Mouse (Mus musculus): ENCODE results near the gene Ugt1a9. TPM values are rescaled to one million over a fixed set of nuclear protein-coding genes. Genes with fewer than 3 reads are reported as not detected.

Gene Ugt1a9
- polyA plus RNA-seq, 1 experiment from 2014 or later: not detected

DNA sequence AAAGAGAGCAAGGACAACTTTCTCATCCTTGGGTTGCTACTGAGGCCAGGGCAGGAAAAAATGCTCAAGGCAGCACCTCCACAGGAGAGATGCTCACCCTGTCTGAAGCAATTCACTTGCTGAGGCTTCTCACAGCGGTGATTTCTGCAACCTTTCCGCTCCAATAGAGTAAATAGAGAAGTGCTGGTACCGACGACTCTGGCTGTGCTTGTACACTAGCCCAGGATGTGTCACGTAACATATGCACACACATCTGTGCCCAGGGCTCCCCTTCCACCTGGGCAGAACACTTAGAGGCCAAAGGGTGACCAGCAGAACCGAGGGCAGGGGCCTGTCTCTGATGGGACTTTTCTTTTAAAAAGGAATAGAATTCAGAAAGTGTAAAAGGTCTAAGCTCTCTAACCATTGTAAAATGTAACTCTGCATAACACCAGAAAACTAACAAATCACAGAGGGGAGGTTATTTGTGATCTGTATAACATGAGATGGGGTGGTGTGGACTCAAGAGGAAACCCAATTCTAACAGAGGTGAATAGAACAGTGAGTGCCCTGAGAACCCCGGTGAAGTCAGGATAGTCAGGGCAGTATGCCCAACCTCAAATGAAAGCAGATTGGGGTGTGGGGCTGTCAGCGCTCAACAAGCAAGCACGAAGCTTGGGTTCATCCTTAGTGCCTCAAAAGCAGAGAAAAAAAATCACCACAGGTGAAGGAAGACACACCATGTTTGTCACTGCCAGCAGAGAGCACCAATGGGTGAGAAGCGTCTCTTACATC, 190.2 kb downstream of the Ugt1a9 start:
- peaks cover 50% of the 10 kb centered on the region for H3K9me3 ChIP-seq
- no peak for ATAC-seq (ENCODE audit: low FRiP score, low read depth)
- no peak overlapping the region for H3K4me2 ChIP-seq (replicated peaks)
- H3K36me3 ChIP-seq: peaks cover 67% of the 10 kb centered on the region
- H3K4me3 ChIP-seq: no peak overlapping the region
- H3K4me1 ChIP-seq: peaks cover 3% of the 10 kb centered on the region; the same call in 1 of the 2 replicates
- no peak overlapping the region for H3K27ac ChIP-seq
- no peaks in the 10 kb centered on the region for H3K27me3 ChIP-seq
- H3K9ac ChIP-seq: no peak overlapping the region
- WGBS: 83% methylated on average over 10 of the region's 10 CpGs

DNA sequence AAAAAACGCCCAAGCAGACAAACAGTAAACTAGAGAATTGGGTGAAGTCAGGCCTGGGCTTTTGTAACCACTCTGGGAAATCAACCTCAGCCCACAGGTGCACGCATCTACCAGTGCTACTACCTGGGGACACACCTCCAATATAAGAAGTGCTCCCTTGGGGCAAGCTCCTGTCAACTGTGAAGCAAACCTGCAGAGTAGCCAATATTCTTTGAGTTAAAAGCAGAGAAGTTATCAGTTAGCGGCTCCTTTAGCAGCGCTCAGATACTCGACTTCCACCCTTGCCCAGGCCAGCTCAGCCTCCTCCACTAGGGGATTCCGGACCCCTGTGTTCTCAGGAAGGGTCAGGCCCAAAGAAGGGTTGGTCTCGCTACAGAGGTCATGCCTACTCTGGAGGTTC, 191.1 kb downstream of the Ugt1a9 start:
- peaks cover 3% of the 10 kb centered on the region; the same call in 1 of the 2 replicates for H3K4me1 ChIP-seq
- peaks cover 76% of the 10 kb centered on the region for H3K36me3 ChIP-seq
- H3K27ac ChIP-seq: no peak overlapping the region
- whole genome bisulfite sequencing: 87% methylated on average over 7 of the region's 7 CpGs
- no peaks in the 10 kb centered on the region for H3K27me3 ChIP-seq
- no peak overlapping the region for H3K9ac ChIP-seq
- peaks cover 42% of the 10 kb centered on the region for H3K9me3 ChIP-seq
- no peak overlapping the region for H3K4me2 ChIP-seq (replicated peaks)
- ATAC-seq (ENCODE audit: low FRiP score, low read depth): no peak
- no peak overlapping the region for H3K4me3 ChIP-seq

DNA sequence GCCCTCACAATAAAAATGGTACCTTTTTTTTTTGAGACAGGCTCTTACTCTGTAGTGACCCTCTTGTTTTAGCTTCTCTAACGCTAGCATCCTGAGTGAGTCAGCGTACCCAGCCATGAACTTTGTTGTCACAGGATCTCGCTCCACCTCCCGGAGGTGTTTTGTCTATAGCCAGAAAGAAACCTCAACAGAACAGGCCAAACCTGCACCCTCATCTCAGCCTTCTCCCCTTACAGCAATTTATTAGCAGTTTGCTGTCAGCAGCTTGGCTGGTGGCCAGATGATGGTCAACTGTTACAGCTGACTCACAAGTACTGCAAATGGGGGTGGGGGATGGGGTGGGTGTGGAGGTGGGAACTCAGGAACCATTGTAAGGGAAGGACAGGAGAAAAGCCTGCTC, 191.7 kb downstream of the Ugt1a9 start:
- Histone ChIP-seq H3K36me3 (peaks cover 82% of the 10 kb centered on the region), H3K9ac (no peak overlapping the region), H3K4me2 (replicated peaks) (no peak overlapping the region), H3K27me3 (no peaks in the 10 kb centered on the region), H3K9me3 (peaks cover 36% of the 10 kb centered on the region), H3K4me3 (no peak overlapping the region), H3K27ac (no peak overlapping the region), H3K4me1 (peaks cover 3% of the 10 kb centered on the region; the same call in 1 of the 2 replicates)
- ATAC-seq (ENCODE audit: low FRiP score, low read depth): 0 out of 2 replicates have a peak, but pooled peaks have one; percentile 0
- 79% methylated on average over 4 of the region's 4 CpGs for WGBS

DNA sequence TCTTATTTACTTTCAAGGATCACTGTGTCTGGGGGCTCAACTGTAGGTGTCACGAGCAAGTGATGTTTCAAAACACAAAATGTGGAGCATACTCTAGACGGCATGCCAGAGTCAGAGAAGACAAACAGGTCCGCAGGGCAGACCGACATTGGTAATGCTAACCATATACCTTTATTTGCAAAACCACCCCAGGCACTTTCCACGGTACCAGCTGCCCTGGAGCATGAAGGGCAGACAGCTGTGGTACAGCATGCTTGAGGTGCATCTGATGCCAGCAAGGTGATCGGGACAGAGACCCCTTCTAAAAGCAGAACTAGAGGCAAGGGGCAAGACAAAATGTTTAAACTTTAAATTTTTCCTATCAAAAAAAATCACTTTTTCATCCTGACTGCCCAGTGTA, 192.4 kb downstream of the Ugt1a9 start:
- ATAC-seq (ENCODE audit: low FRiP score, low read depth): no peak
- H3K9me3 ChIP-seq: peaks cover 29% of the 10 kb centered on the region

DNA sequence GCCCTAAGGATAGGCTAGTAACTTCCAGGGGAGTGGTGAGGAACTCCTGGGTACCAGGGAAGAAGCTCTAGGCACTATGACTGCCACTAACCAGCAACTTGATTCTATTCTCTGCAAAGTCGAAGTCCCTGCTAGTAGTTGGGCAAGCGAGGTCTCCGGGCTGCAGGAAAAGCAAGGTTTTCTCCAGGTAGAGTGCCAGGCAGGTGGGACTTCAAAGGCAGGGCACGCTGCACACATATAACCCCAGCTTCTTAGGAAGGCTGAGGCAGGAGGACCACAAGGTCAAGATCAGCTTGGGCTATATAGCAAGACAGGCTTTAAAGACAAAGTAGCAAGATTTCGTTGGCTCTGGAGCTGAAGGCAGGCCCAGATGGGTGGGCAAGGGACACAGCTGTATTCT, 193.2 kb downstream of the Ugt1a9 start:
- peaks cover 25% of the 10 kb centered on the region; the same call in 1 of the 2 replicates for H3K9me3 ChIP-seq
- H3K4me3 ChIP-seq: no peak overlapping the region
- H3K9ac ChIP-seq: no peak overlapping the region
- 90% methylated on average over 5 of the region's 5 CpGs for WGBS
- H3K27me3 ChIP-seq: no peaks in the 10 kb centered on the region
- no peak for ATAC-seq (ENCODE audit: low FRiP score, low read depth)
- H3K36me3 ChIP-seq: peaks cover 97% of the 10 kb centered on the region
- no peak overlapping the region for H3K27ac ChIP-seq
- H3K4me1 ChIP-seq: peaks cover 3% of the 10 kb centered on the region; the same call in 1 of the 2 replicates
- H3K4me2 ChIP-seq (replicated peaks): no peak overlapping the region

More for the DNA sequence above, 192.4 kb downstream of the Ugt1a9 start:
- Histone ChIP-seq H3K27ac (no peak overlapping the region), H3K36me3 (peaks cover 89% of the 10 kb centered on the region), H3K4me3 (no peak overlapping the region), H3K9ac (no peak overlapping the region), H3K4me2 (replicated peaks) (no peak overlapping the region), H3K27me3 (no peaks in the 10 kb centered on the region), H3K4me1 (peaks cover 3% of the 10 kb centered on the region; the same call in 1 of the 2 replicates)
- 74% methylated on average over 6 of the region's 6 CpGs for WGBS

DNA sequence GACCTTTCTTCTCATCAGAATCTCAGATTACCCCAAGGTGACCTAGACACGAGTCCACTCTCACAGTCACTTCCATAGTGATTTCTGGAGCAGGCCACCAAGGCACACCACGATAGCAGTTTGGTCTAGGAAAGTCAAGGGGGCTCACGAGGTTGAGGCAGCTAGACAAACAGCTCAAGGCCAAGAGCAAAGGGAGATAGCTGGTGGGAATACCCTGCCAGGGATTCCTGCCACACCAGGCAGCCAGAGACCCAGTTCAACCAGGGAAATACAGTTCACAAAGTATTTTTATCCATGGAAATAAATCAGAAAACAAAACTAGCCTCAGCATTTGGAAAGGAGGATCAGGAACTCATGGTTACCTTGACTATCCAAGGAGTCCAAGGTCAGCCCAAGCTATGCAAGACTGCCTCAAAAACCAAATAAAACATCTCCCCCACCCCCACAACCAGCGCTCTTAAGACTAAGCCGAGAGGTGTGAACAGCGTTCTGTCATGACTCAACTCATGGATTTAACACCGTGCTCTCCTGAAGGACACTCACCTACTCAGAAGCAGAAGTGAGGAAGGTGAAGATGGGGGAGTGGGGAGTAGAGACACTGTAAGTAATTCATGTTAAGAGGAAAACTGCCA, 193.8 kb downstream of the Ugt1a9 start:
- peaks cover 100% of the 10 kb centered on the region for H3K36me3 ChIP-seq
- peaks cover 3% of the 10 kb centered on the region; the same call in 1 of the 2 replicates for H3K4me1 ChIP-seq
- no peak overlapping the region for H3K27ac ChIP-seq
- no peaks in the 10 kb centered on the region for H3K27me3 ChIP-seq
- ATAC-seq (ENCODE audit: low FRiP score, low read depth): no peak
- peaks cover 19% of the 10 kb centered on the region; the same call in 1 of the 2 replicates for H3K9me3 ChIP-seq
- no peak overlapping the region for H3K4me3 ChIP-seq
- 88% methylated on average over 7 of the region's 7 CpGs for WGBS
- H3K4me2 ChIP-seq (replicated peaks): no peak overlapping the region
- H3K9ac ChIP-seq: no peak overlapping the region

DNA sequence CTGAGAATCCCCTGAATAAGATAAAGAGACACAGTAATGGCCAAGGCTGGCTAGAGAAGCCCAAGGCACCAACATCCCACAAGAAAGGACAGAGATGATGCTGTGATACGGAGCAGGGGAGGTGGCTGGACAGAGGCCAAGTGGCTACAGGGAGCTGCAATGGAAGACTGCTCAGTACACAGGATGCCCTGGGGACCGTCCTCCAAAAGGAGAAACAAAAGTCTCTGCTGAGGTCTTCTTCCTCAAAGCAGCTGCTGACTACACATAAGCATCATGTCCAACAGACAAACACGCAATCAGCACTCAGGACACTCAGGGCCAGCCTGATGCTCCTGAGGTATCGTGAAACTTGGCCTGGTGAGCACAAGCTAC, 194.3 kb downstream of the Ugt1a9 start:
- Histone ChIP-seq H3K4me1 (peaks cover 3% of the 10 kb centered on the region; the same call in 1 of the 2 replicates), H3K4me2 (replicated peaks) (no peak overlapping the region), H3K9me3 (peaks cover 19% of the 10 kb centered on the region; the same call in 1 of the 2 replicates), H3K9ac (no peak overlapping the region), H3K4me3 (no peak overlapping the region), H3K27ac (no peak overlapping the region), H3K36me3 (peaks cover 100% of the 10 kb centered on the region), H3K27me3 (no peaks in the 10 kb centered on the region)
- 80% methylated on average over 4 of the region's 4 CpGs for WGBS
- no peak for ATAC-seq (ENCODE audit: low FRiP score, low read depth)

DNA sequence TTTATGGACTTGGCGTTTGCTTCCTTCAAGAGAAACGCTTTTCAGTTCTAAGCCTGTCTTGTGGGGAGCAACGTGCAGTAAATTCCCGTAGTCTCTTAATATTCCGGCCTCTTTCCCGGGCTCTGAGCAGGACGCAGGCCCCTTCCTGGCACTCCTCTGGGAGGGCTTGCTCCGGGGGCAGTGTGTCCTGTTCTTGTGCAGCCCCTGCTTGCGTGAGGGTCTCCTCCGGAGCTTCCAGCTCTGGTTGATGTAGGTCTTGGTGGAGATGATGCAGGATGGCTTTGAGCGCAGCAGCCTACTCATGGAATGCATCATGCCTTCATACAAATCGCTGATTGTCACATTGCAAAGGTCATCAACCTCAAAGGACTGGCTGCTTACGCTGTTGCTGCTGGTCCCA, 195.5 kb downstream of the Ugt1a9 start:
- Histone ChIP-seq H3K27me3 (no peaks in the 10 kb centered on the region), H3K27ac (no peak overlapping the region), H3K9ac (no peak overlapping the region), H3K4me3 (no peak overlapping the region), H3K9me3 (peaks cover 13% of the 10 kb centered on the region; the same call in 1 of the 2 replicates), H3K36me3 (peaks cover 91% of the 10 kb centered on the region), H3K4me2 (replicated peaks) (no peak overlapping the region), H3K4me1 (peaks cover 3% of the 10 kb centered on the region; the same call in 1 of the 2 replicates)
- ATAC-seq (ENCODE audit: low FRiP score, low read depth): no peak
- WGBS: 89% methylated on average over 13 of the region's 13 CpGs

DNA sequence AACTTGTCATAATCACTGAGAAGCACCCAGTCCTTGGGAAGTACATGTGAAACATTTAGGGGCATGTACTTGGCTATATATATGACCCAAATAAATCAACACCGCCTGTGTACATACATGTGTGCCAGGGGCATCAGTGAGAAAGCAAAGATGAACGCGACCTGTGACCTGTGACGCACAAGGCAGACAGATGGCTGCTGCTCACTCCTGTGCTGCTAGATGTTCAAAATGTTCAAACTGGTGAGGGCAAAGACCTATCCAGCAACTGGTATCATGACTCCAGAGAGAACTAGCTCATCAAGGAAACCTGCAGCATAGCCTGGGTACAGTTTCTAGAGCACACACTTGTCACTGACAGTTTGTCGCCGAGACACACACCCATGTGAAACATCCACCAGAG, 196.9 kb downstream of the Ugt1a9 start:
- no peak overlapping the region for H3K27ac ChIP-seq
- H3K4me3 ChIP-seq: no peak overlapping the region
- H3K36me3 ChIP-seq: peaks cover 91% of the 10 kb centered on the region
- no peaks in the 10 kb centered on the region for H3K27me3 ChIP-seq
- ATAC-seq (ENCODE audit: low FRiP score, low read depth): no peak
- no peak overlapping the region for H3K9ac ChIP-seq
- H3K4me2 ChIP-seq (replicated peaks): no peak overlapping the region
- WGBS: 92% methylated on average over 6 of the region's 6 CpGs
- no peaks in the 10 kb centered on the region for H3K4me1 ChIP-seq
- H3K9me3 ChIP-seq: peaks cover 5% of the 10 kb centered on the region; the same call in 1 of the 2 replicates

DNA sequence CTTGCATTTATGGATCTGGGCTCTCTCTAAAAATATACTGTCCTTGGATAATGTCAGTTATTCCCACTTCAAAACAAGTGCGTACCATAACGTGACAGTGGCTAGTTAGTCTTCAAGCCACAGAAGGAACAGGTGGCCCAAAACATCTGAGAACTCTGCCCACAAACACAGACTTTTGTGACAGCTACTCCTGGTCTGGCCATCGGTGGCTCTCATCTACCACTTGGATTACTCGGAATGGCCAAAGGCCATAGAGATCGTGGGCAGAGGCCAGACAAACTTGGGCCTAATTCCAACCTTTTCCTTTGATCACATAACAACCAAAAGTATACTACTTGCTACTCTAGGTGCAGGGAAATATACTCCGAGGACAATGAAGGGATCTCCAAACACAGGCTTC, 197.5 kb downstream of the Ugt1a9 start:
- WGBS: 82% methylated on average over 6 of the region's 6 CpGs
- H3K4me1 ChIP-seq: no peaks in the 10 kb centered on the region
- ATAC-seq (ENCODE audit: low FRiP score, low read depth): no peak

More for the DNA sequence above, 197.5 kb downstream of the Ugt1a9 start:
- H3K9me3 ChIP-seq: 0 out of 2 replicates have a peak, but pooled peaks cover 5% of the 10 kb centered on the region
- H3K9ac ChIP-seq: no peak overlapping the region
- H3K27ac ChIP-seq: no peak overlapping the region
- no peak overlapping the region for H3K4me3 ChIP-seq
- no peaks in the 10 kb centered on the region for H3K27me3 ChIP-seq
- H3K4me2 ChIP-seq (replicated peaks): no peak overlapping the region
- peaks cover 91% of the 10 kb centered on the region for H3K36me3 ChIP-seq

All from limb, embryonic 13.5 days (tissue).